Mouse (Mus musculus): ENCODE data around the gene Exoc8. TPM values are rescaled to one million over a fixed set of nuclear protein-coding genes. Genes with fewer than 3 reads are reported as not detected.

The Exoc8 gene
- polyA plus RNA-seq, 1 experiment from 2014 or later = 8.9 TPM

- Histone ChIP-seq H3K4me1 (peaks cover 16% of the 10 kb centered on the region), H3K9ac (no peak overlapping the region), H3K9me3 (no peaks in the 10 kb centered on the region), H3K36me3 (no peaks in the 10 kb centered on the region), H3K4me2 (no peak overlapping the region), H3K27me3 (replicated peaks) (no peaks in the 10 kb centered on the region), H3K4me3 (replicated peaks) (no peak overlapping the region), H3K27ac (peak overlapping the region; percentile 64)
- WGBS = 51% methylated on average over 14 of the region's 14 CpGs
- no peak for ATAC-seq (ENCODE audit: insufficient read depth, low FRiP score, low read depth)
These were observed 28.2 kb upstream of the Exoc8 start for GRCm38 (mm10) chr8:124925544-124926266.

GRCm38 (mm10) chr8:124923971-124924652, 26.6 kb upstream of the Exoc8 start:
- Histone ChIP-seq H3K9ac (no peak overlapping the region), H3K27me3 (replicated peaks) (no peaks in the 10 kb centered on the region), H3K36me3 (no peaks in the 10 kb centered on the region), H3K4me2 (no peak overlapping the region), H3K4me1 (peaks cover 19% of the 10 kb centered on the region), H3K4me3 (replicated peaks) (no peak overlapping the region), H3K27ac (no peak overlapping the region), H3K9me3 (no peaks in the 10 kb centered on the region)
- ATAC-seq (ENCODE audit: insufficient read depth, low FRiP score, low read depth) = no peak
- 84% methylated on average over 15 of the region's 15 CpGs for WGBS

DNA sequence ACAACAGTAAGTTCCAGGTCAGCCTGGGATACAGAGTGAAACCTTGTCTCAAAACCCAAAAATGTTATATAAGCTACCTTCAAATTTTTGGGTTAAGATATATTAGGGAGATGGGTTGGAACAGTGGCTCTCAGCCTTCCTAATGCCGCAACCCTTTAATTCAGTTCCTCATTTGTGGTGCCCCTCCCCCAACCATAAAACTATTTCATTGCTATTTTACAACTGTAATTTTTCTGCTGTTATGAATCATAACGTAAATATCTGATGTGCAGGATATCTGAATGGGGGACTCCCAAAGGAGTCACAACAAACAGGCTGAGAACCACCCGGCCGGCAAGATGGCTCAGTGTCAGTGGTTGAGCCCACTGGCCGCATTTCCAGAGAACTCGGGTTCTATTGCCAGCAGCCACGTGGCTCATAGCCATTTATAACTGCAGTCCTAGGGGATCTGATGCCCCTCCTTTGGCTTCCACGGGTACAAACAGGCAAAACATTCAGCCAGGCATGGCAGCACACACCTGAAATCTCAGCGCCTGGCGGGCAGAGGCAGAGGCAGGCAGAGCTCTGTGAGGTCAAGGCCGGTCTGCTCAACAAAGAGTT, 25.1 kb upstream of the Exoc8 start:
- Histone ChIP-seq H3K4me1 (peaks cover 19% of the 10 kb centered on the region), H3K27me3 (replicated peaks) (no peaks in the 10 kb centered on the region), H3K4me2 (no peak overlapping the region), H3K27ac (0 out of 2 replicates have a peak overlapping the region, but pooled peaks have one; percentile 23), H3K9ac (no peak overlapping the region), H3K9me3 (no peaks in the 10 kb centered on the region), H3K36me3 (no peaks in the 10 kb centered on the region), H3K4me3 (replicated peaks) (no peak overlapping the region)
- ATAC-seq (ENCODE audit: insufficient read depth, low FRiP score, low read depth) = no peak
- WGBS = 71% methylated on average over 11 of the region's 11 CpGs

DNA sequence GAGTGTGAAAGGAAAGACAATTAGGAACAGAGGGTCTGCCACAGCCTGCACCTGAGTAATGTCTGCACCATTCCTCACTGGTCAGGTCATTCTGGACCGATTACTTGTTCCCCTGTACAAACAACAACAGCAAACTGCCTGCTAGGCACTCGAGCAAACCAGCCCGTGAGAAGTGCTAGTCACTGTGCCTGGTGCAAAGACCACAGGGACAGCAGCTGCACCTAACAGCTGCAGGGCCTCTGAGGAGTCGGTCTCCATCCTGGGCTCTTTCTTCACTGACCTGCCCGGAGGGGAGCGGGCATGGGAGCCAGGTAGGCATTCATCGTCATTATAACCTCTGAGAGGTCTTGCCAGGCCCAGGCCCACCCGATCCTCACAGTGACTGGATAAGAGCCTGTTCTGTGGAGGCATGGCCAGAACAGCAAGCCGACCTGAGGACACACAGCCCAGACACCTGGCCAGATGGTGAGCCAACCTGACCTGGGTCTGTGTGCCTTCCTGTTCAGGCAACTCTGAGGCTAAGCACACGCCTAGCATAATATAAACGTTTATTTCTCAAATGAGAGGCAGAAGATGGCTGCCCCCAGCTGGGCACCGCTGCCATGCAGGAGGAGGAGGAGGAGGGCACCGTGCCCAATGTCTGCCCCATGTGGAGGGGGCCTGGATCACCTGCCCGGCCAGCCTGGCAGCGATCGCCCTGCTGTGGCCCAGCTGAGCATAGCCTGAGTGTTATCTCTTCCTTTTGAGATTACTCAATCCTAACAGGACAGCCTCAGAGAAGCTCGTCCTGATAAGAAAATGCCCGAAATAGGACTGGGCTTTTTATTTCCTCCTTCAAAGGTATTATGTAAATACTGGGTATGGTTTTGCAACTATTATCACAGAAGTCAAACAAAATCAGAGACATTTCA, 24.1 kb upstream of the Exoc8 start:
- Histone ChIP-seq H3K36me3 (no peaks in the 10 kb centered on the region), H3K27ac (0 out of 2 replicates have a peak overlapping the region, but pooled peaks have one; percentile 27), H3K4me2 (peak overlapping the region; percentile 21), H3K9me3 (no peaks in the 10 kb centered on the region), H3K4me3 (replicated peaks) (no peak overlapping the region), H3K4me1 (peaks cover 19% of the 10 kb centered on the region), H3K9ac (no peak overlapping the region), H3K27me3 (replicated peaks) (no peaks in the 10 kb centered on the region)
- WGBS = 49% methylated on average over 18 of the region's 18 CpGs
- no peak for ATAC-seq (ENCODE audit: insufficient read depth, low FRiP score, low read depth)

DNA sequence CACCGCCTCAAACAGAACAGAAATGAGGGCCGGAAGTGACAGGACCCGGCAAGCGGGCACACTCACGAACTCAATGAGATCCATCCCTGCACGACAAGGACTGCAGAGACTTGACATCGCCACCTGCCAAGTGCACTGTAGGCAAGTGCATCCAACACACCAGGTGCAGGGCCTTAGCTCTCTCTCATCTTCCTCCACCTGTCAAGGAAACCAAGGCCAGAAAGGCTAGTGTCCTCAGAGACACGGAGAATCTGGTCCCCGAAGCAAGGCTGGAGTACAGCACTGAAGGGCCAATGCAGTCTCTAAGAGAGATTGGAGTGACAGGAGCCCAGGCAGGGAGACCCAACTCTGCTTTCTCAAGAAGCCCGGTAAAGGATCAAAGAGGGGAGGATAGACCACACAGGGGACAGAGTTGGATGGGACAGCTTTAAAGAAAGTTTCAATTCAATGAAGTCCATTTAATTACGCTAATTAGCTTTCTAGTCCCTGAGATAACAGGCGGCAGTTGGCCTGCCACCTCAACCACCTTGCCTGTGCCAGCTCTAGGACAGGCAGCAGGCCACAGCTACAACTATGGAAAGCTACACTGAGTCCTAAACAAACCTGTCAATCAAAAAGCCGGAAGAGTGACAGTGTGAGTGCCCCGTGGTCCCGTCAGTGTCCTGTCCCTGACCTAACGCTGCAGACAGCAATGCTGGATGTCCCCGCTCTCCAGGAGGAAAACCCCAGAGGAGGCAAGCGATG, 20.4 kb upstream of the Exoc8 start:
- H3K9me3 ChIP-seq = no peaks in the 10 kb centered on the region
- ATAC-seq (ENCODE audit: insufficient read depth, low FRiP score, low read depth) = no peak
- H3K4me1 ChIP-seq = peaks cover 15% of the 10 kb centered on the region
- H3K4me3 ChIP-seq (replicated peaks) = no peak overlapping the region
- no peak overlapping the region for H3K27ac ChIP-seq
- no peak overlapping the region for H3K9ac ChIP-seq
- WGBS = 81% methylated on average over 18 of the region's 18 CpGs
- no peaks in the 10 kb centered on the region for H3K27me3 ChIP-seq (replicated peaks)
- no peak overlapping the region for H3K4me2 ChIP-seq
- H3K36me3 ChIP-seq = peaks cover 25% of the 10 kb centered on the region

GRCm38 (mm10) chr8:124914061-124914460, 16.6 kb upstream of the Exoc8 start:
- Histone ChIP-seq H3K9ac (no peak overlapping the region), H3K36me3 (peaks cover 41% of the 10 kb centered on the region), H3K27ac (no peak overlapping the region), H3K4me2 (no peak overlapping the region), H3K4me3 (replicated peaks) (no peak overlapping the region), H3K9me3 (no peaks in the 10 kb centered on the region), H3K27me3 (replicated peaks) (no peaks in the 10 kb centered on the region), H3K4me1 (no peaks in the 10 kb centered on the region)
- WGBS = 96% methylated on average over 5 of the region's 5 CpGs
- ATAC-seq (ENCODE audit: insufficient read depth, low FRiP score, low read depth) = no peak

GRCm38 (mm10) chr8:124911938-124912872, 14.7 kb upstream of the Exoc8 start:
- H3K9me3 ChIP-seq = no peaks in the 10 kb centered on the region
- H3K4me1 ChIP-seq = no peaks in the 10 kb centered on the region
- peaks cover 50% of the 10 kb centered on the region for H3K36me3 ChIP-seq
- no peaks in the 10 kb centered on the region for H3K27me3 ChIP-seq (replicated peaks)
- H3K4me3 ChIP-seq (replicated peaks) = no peak overlapping the region
- H3K9ac ChIP-seq = no peak overlapping the region
- H3K27ac ChIP-seq = no peak overlapping the region
- no peak; the same call in 1 of the 2 replicates for ATAC-seq (ENCODE audit: insufficient read depth, low FRiP score, low read depth)
- 75% methylated on average over 17 of the region's 17 CpGs for WGBS
- no peak overlapping the region for H3K4me2 ChIP-seq

GRCm38 (mm10) chr8:124910349-124910748, 12.8 kb upstream of the Exoc8 start:
- Histone ChIP-seq H3K4me3 (replicated peaks) (no peak overlapping the region), H3K4me2 (no peak overlapping the region), H3K9me3 (no peaks in the 10 kb centered on the region), H3K27me3 (replicated peaks) (no peaks in the 10 kb centered on the region), H3K27ac (no peak overlapping the region), H3K9ac (no peak overlapping the region), H3K36me3 (peaks cover 60% of the 10 kb centered on the region), H3K4me1 (no peaks in the 10 kb centered on the region)
- 80% methylated on average over 10 of the region's 10 CpGs for WGBS
- no peak for ATAC-seq (ENCODE audit: insufficient read depth, low FRiP score, low read depth)

- Histone ChIP-seq H3K4me2 (no peak overlapping the region), H3K9ac (no peak overlapping the region), H3K27ac (no peak overlapping the region), H3K4me3 (replicated peaks) (no peak overlapping the region), H3K36me3 (peaks cover 56% of the 10 kb centered on the region), H3K9me3 (no peaks in the 10 kb centered on the region), H3K4me1 (no peaks in the 10 kb centered on the region), H3K27me3 (replicated peaks) (no peaks in the 10 kb centered on the region)
- no peak for ATAC-seq (ENCODE audit: insufficient read depth, low FRiP score, low read depth)
- WGBS = 95% methylated on average over 16 of the region's 16 CpGs
These were observed 12.4 kb upstream of the Exoc8 start for GRCm38 (mm10) chr8:124909936-124910335.

GRCm38 (mm10) chr8:124905482-124905881, 8.0 kb upstream of the Exoc8 start:
- no peak overlapping the region for H3K4me3 ChIP-seq (replicated peaks)
- H3K27me3 ChIP-seq (replicated peaks) = no peaks in the 10 kb centered on the region
- no peaks in the 10 kb centered on the region for H3K4me1 ChIP-seq
- H3K9me3 ChIP-seq = no peaks in the 10 kb centered on the region
- H3K9ac ChIP-seq = no peak overlapping the region
- no peak overlapping the region for H3K27ac ChIP-seq
- no peak overlapping the region for H3K4me2 ChIP-seq
- no peak for ATAC-seq (ENCODE audit: insufficient read depth, low FRiP score, low read depth)
- 83% methylated on average over 2 of the region's 2 CpGs for WGBS
- peaks cover 46% of the 10 kb centered on the region for H3K36me3 ChIP-seq

Measured in stomach, embryonic 15.5 days (tissue).